Mouse (Mus musculus): ENCODE measurements at regions not wholly inside any gene's neighbourhood (a gene's known extent, or its start where the extent isn't known, plus 50 kb on each side); places are given as distances from the start of the nearest gene placed in this dataset.

DNA sequence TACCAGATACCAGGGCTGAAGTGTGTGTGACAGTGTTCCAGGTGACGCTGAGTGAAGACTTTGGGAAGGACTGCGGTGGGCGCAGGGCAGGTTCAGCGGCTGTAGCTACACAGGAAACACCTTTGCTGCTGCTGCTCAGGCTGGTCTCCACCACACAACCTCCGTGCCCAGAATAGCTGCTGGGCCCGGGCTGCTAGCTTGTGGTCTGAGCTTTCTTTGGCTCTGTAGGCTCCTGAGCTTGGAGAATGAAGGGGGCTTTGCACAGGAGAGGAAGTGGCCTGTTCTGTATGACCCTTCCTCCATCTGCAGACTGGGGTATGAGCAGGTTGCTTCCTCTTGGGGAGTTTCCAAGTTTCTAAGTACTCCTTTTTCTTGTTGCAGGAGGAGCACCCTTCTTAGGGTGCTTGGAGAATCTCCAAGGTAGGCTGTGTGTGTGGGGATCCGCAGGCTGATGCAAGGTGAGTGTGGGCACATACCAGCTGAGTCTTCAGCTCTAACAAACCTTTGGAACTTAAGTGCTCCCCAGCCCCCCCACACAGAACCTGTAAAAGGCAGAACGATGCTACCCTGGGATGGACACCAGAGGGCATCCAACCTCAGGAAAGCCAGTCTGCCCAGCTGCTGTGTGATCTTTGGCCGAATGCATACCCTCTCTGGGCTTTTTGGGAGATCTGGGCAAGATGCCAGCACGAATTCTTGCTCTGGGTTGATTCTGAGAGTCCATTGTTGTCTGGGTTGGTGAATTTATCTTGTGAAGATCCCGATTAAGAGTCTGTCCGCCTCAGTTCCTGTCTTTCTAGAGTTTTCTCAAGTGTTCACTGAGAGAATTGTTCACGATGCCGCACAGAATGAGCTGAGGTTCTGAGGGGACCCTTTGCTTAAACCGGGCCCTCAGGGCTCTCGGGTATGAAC, 136.6 kb downstream of the Mn1 start:
- DNase-seq: peak; percentile 20

DNA sequence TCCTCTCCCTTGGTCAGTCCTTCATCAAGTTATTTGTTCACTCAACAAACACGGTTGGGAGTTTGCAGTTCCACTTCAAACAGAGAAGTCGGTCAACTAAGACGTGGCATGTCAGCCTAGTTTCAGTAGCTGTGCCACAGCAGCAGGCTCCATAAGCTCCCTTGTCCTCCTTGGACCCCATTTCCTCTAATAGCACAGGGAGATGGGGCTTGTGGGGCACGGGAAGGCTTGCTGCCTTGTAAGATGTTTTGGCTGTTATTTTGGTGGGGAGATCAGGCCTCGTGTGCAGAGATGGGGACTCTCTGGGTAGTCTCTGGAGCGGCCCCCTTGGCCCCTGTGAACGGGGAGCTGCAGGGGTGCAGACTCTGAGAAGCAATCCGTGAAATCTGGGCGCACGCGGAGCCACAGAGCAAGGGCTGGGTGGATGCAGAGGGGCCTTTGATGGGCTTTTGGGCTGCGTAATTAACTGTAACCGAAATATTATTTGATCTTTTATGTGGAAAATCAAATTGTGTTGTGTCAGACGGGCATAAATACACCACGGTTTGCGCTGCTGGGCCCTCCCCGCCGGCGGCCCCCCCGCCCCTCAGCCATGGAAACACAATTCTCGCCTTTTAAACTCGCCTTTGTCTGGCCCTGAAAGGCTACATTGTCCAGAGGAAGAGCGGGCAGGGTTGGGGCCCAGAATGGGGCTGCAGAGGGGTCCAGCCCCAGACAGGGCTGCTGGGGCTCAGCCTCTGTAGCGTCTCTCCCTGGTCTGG, 137.6 kb downstream of the Mn1 start:
- DNase-seq: no peak

DNA sequence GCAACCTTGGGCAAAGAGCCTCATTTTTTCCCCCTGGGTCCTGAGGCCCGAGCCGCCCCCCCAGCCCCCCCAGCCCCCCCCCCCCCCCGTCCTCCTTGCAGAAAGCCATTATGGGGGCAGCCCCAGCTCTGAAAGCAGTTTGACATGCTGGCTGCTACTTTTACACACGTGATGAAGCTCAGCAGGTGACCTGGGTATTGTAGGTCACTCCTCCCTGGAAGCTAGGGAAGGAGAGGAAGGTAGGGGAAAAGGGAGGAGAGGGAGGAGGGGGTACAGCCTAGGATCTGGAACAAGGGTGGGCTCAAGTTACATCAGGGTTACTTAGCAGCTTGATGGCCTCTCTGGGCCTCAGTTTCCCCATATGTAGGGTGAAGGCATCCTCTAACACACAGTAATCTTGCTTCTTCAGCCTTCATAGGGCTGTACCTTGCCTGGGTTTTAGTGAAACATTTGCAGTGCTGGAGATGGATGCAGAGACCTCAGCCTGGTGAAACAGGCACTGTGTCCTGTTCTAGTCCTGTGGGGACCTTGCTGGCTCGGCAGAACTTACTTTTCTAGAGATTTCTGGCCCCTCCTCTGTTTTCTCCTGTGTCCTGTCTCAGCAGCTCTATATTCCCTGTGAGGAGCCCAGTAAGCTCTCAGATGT, 138.3 kb downstream of the Mn1 start:
- no peak for DNase-seq

DNA sequence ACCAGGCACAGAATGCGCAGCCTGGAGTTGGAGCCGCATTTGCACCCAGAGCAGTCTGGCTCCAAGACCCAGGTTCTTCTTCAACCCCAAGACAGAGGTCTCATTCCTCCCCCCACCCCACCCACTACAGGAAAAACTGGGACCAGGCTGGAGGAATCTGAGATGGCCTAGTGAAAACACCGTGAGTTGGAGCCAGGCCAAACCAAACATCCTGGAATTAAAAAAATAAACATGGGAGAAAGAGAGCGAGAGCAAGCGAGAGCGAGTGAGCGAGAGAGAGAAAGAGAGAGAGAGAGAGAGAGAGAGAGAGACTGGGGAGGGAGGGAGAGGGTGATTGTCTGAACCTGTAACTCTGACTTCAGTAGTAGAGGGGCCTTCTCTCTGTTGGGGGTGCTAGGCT, 138.8 kb downstream of the Mn1 start:
- peak; percentile 58 for DNase-seq

DNA sequence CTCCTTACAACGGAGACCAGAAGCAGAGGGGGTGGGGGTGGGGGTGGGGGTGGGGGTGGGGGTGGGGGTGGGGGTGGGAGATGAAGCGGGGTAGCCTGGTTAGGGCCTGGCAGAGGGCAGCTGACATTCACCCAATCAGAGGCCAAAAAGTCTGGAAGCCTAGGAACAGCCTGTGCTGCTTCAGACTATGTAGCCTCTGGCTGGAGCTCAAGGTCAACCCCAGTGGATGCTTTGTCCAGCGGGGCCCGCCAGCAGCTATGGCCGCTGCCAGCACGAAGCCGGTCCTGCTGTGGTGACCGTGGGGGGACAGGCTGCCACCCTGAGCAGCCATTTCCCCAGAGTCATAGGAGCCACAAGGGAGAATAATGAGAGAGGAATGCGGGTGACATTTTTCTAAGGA, 143.3 kb downstream of the Mn1 start:
- no peak for DNase-seq

DNA sequence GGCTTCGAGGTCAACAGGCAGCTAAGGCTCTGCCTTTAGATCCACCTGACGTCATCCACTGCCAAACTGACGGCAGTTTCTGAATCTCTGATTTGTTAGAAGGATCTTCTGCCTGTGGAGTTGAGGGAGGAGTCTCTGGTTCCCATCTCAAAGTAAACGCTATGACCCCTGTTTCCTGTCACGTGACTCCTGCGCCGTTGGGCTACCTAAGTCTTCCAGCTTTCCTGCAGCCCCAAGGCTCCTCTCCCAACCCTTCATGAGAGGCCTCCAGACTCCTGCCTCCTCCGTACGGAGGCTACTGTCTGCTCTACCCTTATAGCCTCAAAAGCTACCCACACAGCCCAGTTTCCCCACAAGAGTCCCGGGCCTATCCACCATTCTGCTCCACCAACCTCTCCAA, 144.1 kb downstream of the Mn1 start:
- DNase-seq: no peak

DNA sequence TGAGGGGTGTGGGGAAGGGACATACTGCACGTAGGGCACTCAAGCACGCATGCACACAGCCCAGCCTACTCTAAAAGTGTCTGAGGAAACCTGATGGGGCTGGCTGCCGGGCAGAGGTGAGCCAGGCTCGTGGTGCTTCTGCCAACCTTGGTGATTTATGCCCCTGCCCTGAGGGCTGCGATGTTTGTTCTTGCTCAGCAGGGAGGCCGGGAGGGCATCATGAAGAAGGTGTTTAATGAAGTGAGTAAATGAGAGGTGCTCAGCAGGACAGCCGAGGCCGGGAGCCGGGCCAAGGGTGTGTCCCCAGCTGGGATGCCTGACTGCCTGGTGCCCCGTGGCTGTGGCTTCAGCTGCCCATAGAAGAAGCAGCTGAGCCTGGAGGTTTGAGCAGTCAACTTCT, 153.7 kb downstream of the Mn1 start:
- peak; percentile 22 for DNase-seq

DNA sequence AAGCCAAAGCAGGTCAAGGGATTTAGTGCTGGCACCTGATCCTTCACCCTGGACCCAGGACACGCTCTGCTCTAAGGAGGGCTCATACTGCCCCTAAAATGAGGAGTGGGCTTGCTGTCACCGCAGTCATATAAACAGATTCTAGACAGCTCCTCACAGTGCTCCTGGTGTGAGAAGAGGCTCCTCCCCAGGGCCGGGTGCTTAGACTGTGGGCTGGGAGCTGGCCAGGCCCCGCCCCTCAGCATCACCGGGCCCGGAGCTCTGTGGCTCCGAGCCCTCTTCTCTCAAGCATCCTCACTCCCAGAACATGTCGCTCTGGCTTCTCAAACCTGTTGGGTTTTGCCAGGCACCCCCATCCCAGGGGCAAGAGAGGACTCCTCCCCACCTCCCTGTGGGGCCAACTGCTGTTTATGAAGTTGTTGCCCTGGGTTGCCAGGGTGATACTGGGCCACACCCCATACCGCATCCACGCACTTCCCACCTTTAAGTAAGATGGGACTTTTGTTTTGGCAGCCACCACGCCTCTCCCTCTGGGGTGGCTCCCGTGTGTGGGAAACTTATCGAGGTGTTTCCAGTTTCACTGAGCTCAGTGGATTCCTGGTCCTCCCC, 156.2 kb downstream of the Mn1 start:
- DNase-seq: peak; percentile 17

DNA sequence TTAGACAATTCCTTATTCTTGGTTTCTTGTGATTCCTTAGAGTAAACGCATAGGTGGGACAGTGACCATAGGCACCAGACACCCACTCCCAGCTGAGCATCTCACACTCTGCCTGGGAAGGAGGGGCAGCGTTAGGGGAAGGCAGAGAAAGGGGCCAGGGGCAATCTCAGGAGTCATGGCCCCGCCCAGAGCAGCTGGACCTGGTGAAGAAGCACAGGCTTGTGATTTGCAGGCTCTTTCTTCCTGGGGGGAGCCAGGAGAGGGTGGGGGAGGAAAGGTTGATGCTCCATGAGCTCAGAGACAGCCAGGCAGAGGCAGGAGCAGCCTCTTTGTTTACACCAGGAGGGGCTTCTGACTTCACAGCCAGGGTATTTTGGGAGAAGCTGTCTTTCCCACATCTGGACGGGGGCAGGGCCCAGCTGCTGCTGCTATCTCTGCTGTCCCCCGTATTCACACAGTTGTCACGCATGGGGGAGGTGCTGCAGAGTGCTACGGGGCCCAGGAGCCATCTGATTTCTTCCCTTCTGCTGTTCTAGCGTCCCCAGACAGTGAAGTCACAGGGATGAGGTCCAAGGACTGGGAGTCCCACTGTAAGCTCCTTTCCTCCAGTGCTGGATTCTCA, 157.2 kb downstream of the Mn1 start:
- DNase-seq: no peak

DNA sequence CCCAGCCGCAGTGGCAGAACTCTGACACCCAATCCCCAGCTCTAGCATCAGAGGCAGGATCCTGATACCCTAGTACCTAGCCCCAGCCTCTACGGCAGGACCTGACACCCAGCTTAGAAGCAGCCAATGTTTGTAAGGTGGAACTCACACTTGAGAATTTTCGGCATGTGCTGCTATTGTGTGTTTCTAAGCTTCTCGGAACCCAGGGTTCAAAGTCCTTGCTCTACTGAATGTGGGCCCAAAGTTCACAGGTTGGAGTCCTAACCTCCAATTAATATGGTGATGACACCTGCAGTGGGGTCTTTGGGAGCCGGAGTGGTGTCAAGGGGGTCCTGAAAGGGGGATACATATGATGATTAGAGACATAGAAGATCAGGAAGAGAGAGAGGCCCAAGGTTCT, 158.2 kb downstream of the Mn1 start:
- DNase-seq: no peak

DNA sequence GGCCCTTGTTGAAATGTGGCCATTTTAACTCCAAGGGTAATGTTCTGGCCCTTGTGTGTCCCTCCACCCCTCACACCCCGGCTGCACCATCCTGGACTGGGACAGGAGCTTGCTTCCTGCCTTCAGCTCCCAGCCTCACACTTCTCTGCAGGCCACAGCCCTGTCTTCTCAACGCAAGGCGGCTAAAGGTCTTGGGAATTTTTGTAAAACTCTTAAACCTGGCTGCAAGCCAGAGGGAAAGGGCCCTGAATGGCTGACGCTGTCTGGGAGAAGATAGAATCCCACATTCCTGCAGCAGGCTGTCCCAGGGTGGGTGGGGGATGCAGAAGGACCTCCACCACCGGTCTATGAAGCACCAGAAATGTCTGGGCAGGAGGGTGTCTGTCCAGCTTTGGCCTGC, 156.3 kb upstream of the Gm26897 start:
- DNase-seq: peak; percentile 21

DNA sequence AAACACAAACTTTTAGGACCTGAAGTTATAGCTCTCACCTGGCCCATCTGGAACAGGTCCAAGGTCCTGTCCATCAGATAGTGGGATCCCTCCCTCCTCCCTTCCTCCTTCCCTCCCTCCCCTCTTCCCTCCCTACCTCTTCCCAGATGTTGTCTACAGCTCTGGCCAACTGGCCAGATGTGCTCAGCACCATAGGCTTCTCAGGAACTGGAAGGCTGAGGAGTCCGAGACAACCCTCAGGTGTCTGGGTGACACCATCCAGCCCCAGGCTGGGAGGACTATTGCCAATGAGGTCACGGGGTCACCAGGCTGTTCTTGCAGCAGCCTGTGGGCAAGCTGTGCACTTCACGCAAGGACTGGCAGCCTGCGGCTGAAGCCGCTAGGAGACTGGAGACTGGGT, 155.6 kb upstream of the Gm26897 start:
- no peak for DNase-seq

DNA sequence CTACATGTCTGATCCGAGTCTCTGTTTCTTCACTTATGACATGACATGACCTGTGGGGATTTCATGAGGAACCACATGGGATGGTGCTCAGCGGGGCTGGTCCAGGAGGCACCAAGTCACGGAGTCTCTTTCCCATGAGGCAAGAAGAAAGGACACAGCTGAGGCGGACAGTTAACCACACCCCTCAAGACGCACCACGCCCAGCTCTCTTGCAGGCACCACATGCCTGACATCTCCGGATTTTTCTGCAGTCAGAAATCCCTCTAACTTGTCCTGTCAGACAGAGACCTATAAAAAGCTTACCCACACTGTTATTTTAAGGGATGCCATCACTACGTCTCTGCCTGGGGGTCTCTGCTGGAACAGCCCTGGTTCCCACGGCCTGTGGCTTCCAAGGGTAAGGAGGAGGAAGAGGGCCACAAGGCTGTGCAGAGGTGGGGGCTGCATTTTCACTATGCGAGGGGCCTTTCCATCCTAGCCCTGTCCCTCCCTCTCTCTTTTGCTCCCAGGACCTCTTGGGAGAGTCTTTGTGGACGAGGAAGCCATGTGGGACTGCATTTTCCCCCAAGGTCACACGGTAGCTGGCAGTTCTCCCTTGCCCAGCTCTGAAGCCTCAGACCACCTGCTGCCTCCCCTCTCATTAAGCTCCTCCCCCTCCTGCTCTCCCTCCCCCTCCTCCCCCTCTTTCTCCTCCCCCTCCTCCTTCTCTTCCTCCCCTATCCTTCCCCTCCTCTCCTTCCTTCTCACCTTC, 154.6 kb upstream of the Gm26897 start:
- peak; percentile 35 for DNase-seq

DNA sequence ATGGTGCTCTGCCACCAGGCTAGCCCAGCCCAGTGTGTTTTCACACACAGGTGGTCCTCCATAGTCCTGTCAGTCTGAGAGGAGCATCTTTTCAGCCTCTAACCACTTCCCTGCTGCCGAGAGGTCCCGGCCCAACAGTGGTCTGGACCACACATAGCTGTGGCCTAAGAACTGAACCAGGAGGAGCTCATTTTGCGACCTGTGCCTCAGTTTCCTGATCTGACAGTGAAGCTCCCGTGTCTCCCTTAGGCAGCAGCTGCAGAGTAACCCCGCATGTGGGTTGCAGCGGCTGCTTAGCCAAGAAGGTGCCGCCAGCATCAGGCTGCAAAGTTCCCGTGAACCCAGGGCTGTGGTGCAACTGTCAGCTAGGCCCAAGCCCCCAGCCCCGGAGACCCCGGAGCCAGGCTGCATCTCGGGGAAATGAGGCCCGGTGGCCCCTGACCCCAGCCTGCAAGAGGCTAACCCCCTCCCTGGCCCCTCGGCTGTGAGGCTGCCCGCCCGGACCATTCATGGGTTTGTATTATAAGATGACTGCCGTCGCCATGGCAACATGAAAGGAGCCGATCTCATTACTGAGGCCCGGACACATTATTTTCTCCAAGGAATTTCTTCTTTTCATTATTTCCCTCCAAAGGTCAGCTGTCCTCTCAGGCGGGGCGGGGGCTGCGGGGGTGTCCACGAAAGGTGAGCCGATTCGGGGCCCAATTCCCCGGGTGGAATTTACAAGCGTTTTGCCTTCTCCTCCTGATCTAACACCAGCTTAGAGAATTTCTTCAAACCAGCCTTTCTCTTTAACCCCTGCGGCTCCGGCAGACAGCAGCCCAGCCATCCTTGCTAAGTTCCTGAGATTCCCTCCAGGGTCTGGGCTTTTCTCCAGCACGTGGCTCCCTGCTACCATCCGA, 152.6 kb upstream of the Gm26897 start:
- DNase-seq: no peak

DNA sequence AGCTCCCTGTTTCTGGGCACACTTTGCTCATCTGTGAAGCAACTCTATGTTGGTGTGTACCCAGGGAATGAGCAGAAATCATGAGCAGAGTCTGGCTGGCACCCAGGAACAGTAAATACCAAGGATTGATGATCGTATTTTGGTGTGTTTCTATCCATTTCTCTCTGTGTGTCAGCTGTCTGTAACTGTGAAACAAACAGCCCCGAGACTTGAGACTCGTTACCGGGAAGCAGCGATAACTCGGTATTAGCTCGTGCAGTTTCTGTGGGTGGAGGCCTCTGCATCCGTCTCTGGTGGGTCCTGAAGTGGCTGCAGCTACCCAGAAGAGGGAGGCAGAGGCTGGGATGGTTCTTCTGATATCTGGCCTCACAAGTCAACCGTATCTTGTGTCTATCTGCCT, 151.7 kb upstream of the Gm26897 start:
- no peak for DNase-seq

DNA sequence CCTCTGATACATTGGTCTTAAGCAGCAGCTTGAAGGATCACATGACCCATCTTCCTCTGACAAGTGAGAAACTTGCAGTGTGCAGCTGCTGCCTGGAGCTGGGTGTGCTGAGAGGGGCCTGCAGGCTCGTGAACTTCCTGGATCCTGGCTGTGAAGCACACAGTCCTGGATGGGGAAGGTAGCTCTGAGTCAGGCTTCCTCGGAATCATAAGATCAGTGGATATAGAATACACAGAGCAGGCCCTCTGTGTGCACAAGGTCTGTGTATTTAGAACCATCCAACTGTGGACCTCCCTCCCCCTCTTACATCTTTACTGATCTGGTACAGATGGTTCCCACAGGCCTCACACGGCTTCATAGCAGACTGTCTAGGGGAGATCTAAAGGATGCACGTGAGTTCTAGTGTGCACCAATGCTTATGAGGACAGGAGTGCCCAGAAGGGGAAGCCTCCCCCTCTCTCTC, 143.1 kb upstream of the Gm26897 start:
- no peak for DNase-seq

DNA sequence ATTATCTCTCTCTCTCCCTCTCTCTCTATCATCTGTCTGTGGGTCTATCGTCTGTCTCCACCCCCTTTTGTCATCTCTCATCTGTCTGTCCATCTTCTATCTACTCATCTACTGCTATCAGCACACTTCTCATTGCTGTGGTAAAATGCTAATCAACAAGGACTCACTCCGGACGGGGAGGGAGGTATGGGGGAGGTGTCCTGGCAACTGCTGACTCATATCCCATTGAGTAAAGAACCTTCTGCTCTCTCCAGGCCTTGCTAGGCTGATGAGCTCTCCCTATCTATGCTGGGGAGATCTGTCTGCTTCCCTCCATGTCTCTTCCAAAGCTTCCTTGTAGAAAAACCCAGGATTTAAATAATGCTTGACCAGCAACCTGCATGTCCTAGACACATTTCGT, 140.9 kb upstream of the Gm26897 start:
- DNase-seq: no peak

DNA sequence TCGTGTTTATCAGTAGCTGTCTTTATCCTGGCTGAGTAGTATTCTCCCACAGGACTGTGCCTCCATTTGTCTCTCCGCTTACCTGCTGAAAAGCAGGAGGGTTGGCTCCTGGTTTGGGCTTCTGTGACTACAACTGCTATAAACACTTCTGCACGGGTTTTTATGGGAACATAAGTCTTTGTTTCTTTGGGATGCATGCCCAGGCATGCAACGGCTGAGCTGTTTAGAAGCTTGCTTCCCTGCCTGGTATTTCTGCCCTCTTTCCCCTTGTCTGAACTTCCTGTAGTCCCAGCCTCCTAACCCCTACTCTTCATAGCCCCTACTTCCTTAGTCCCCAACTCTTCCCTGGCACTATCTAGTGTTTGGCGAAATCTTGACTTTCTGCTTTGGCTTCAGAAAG, 139.6 kb upstream of the Gm26897 start:
- DNase-seq: no peak

DNA sequence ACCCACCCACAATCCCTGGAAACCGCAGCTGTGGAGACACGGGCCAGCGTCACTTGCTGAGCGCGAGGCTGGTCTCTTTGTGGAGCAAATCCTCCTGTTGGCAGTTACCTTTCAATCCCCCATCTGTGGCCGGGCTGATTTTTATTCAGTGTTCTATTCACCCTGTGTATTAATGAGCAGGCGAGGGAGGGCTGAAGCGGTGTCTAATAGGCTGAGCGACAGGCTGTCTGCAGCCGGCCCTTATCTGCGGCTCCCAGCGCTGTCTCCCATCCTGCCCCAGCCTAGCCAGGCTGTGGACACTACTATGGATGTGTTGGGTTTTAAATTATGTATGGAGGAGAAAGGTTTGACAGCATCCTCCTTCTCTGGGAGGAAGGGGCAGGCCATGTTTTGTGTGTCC, 138.3 kb upstream of the Gm26897 start:
- DNase-seq: no peak

DNA sequence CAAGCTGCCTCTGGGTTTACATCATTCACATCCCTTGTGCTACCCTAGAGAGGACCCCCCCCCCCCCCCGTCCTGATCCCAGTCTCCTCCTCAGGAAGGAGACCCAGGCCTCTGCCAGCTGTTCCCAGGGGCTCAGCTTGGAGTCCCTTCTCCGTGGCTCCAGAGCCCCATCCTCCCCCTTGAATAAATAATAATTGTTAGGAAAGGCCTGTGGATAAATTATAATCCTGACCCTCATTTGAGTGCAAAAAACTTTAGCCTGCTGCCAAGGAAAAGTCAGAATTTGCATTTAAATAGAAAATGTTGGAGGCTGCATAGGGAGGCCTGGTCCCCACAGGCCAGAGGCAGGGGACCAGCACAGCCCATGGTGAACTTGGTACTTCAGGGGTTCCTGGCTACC, 136.0 kb upstream of the Gm26897 start:
- no peak for DNase-seq
